Mouse (Mus musculus) forebrain, embryonic 11.5 days (tissue): ENCODE measurements around the gene Ssh3. TPM values are rescaled to one million over a fixed set of nuclear protein-coding genes. Genes with fewer than 3 reads are reported as not detected.

ENCODE experiments used
- ATAC-seq: fragments of 200-750 bp; cut with Nextera tagmentation; replicated peaks from 2 replicates; pipeline ENCODE4 v1.8.0; 2017; ENCODE audit warnings: moderate TSS enrichment; ENCODE audit not compliant: low FRiP score
- DNase-seq: peaks from one replicate; pipeline ENCODE4 v3.0.0-alpha.2; 2017; ENCODE audit warnings: low spot score
- H3K27ac ChIP-seq: fragments of 300-500 bp; sonication (generic); 2 replicates; pipeline ENCODE4 v1.5.1; 2014; ENCODE audit warnings: low read depth, low read length
- H3K27me3 ChIP-seq: fragments of 300-500 bp; sonication (generic); 2 replicates; pipeline ENCODE4 v1.6.1; 2014; ENCODE audit warnings: mild to moderate bottlenecking, low read length, mixed read lengths; ENCODE audit not compliant: control insufficient read depth, insufficient read depth
- H3K36me3 ChIP-seq: fragments of 300-500 bp; sonication (generic); 2 replicates; pipeline ENCODE4 v1.6.1; 2014; ENCODE audit warnings: mild to moderate bottlenecking, low read length, moderate library complexity, mixed read lengths; ENCODE audit not compliant: control insufficient read depth, insufficient read depth
- H3K4me1 ChIP-seq: fragments of 300-500 bp; sonication (generic); replicated peaks from 2 replicates; pipeline ENCODE4 v1.6.1; 2014; ENCODE audit warnings: low read length, mixed read lengths; ENCODE audit not compliant: control insufficient read depth, insufficient read depth
- H3K4me2 ChIP-seq: fragments of 300-500 bp; sonication (generic); 2 replicates; pipeline ENCODE4 v1.6.1; 2014; ENCODE audit warnings: low read depth, mild to moderate bottlenecking, low read length, moderate library complexity, mixed read lengths; ENCODE audit not compliant: severe bottlenecking
- H3K4me3 ChIP-seq: fragments of 300-500 bp; sonication (generic); 2 replicates; pipeline ENCODE4 v1.5.1; 2014; ENCODE audit warnings: low read depth, low read length
- H3K9ac ChIP-seq: fragments of 300-500 bp; sonication (generic); 2 replicates; pipeline ENCODE4 v1.6.1; 2014; ENCODE audit warnings: low read length
- H3K9me3 ChIP-seq: fragments of 300-500 bp; sonication (generic); 2 replicates; pipeline ENCODE4 v1.6.1; 2016; ENCODE audit warnings: low read length, mixed read lengths; ENCODE audit not compliant: control insufficient read depth
- WGBS: fragments of 180-500 bp; shearing (Covaris S2); extraction: QIAGEN DNeasy Blood & Tissue Kit; methylation state at CpG from one replicate; pipeline ENCODE4 v1.1.7; 2014; 5-methylcytosine and 5-hydroxymethylcytosine counted together
- microRNA-seq: library from miRNA; unstranded; fragments of <30 nt; microRNA quantifications from one replicate; pipeline ENCODE4, GENCODE M21; 2016; ENCODE audit not compliant: insufficient number of aligned reads
- polyA plus RNA-seq: library from polyadenylated mRNA; unstranded; fragments of >200 nt; fragmentation: Nextera tagmentation; extraction: Ambion mirVana; gene quantifications from 2 replicates; pipeline ENCODE4 v1.2.1, GENCODE M21; 2014

Ssh3 gene
- polyA plus RNA-seq, 1 experiment from 2014 or later: 3.3 TPM

GRCm38 (mm10) chr19:4214071-4214770, 54.8 kb downstream of the Ssh3 start, which contains the start of the genes Clcf1 and AC109138.7:
Gene Clcf1, plus strand, starts transcription at chr19:4214238.
Gene AC109138.7, plus strand, starts transcription at chr19:4214357.
- peaks cover 32% of the 10 kb centered on the region for H3K27me3 ChIP-seq
- peak within 1 kb of the TSS; percentile 77 for H3K9ac ChIP-seq
- peak within 1 kb of the TSS; percentile 99 for H3K4me2 ChIP-seq
- no peak within 1 kb of the TSS for H3K27ac ChIP-seq
- 1% methylated on average over 46 of the region's 49 CpGs for WGBS
- H3K4me3 ChIP-seq: peak within 1 kb of the TSS; percentile 57
- H3K9me3 ChIP-seq: no peaks in the 10 kb centered on the region
- DNase-seq (peak; percentile 71), ATAC-seq (peak; percentile 66)
- peaks cover 25% of the 10 kb centered on the region for H3K4me1 ChIP-seq
- H3K36me3 ChIP-seq: no peaks in the 10 kb centered on the region

- H3K27ac ChIP-seq: no peak overlapping the region
- WGBS: 4% methylated on average over 9 of the region's 9 CpGs
- DNase-seq (no peak), ATAC-seq (no peak)
- no peaks in the 10 kb centered on the region for H3K36me3 ChIP-seq
- no peak overlapping the region for H3K4me3 ChIP-seq
- peaks cover 32% of the 10 kb centered on the region for H3K27me3 ChIP-seq
- peak overlapping the region; percentile 99 for H3K4me2 ChIP-seq
- H3K9ac ChIP-seq: peak overlapping the region; percentile 77; the same call in 1 of the 2 replicates
- peaks cover 25% of the 10 kb centered on the region for H3K4me1 ChIP-seq
- H3K9me3 ChIP-seq: no peaks in the 10 kb centered on the region
Observed at GRCm38 (mm10) chr19:4213524-4213974, 55.4 kb downstream of the Ssh3 start.

- peak overlapping the region; percentile 7; the same call in 1 of the 2 replicates for H3K9ac ChIP-seq
- H3K4me1 ChIP-seq: peaks cover 23% of the 10 kb centered on the region
- no peak overlapping the region for H3K4me3 ChIP-seq
- no peak overlapping the region for H3K27ac ChIP-seq
- DNase-seq (no peak), ATAC-seq (no peak)
- no peak overlapping the region for H3K4me2 ChIP-seq
- WGBS: 18% methylated on average over 4 of the region's 4 CpGs
- peaks cover 31% of the 10 kb centered on the region for H3K27me3 ChIP-seq
- no peaks in the 10 kb centered on the region for H3K9me3 ChIP-seq
- H3K36me3 ChIP-seq: no peaks in the 10 kb centered on the region
Observed at GRCm38 (mm10) chr19:4211891-4212588, 56.9 kb downstream of the Ssh3 start.

Small RNA genes lying within 50 kb of the gene (microRNA-seq; reads per million reads assigned to microRNA genes)
- gene Gm26115 (not detected), gene Mir6985 (not detected)

Other genes starting within 250 kb of the Ssh3 start
- gene Gstp1, start 231.2 kb downstream of the Ssh3 start, polyA plus RNA-seq: 347 and 365 TPM in 2 replicates
- gene Gstp2, start 223.2 kb downstream of the Ssh3 start, polyA plus RNA-seq: 1.4 and 1.8 TPM in 2 replicates
- gene Gstp3, start 209.6 kb downstream of the Ssh3 start, polyA plus RNA-seq: not detected in 2 replicates
- gene Cabp2, start 187.6 kb downstream of the Ssh3 start, polyA plus RNA-seq: not detected in 2 replicates
- gene Cdk2ap2, start 172.0 kb downstream of the Ssh3 start, polyA plus RNA-seq: 73.6 and 83.9 TPM in 2 replicates
- 13.9 and 18.0 TPM in 2 replicates for gene Pitpnm1, start 169.2 kb downstream of the Ssh3 start, polyA plus RNA-seq
- gene Aip, start 143.3 kb downstream of the Ssh3 start, polyA plus RNA-seq: 52.3 and 59.0 TPM in 2 replicates
- gene Gpr152, start 129.4 kb downstream of the Ssh3 start, polyA plus RNA-seq: not detected in 2 replicates
- not detected in 2 replicates for gene Cabp4, start 125.1 kb downstream of the Ssh3 start, polyA plus RNA-seq
- gene Coro1b, start 120.6 kb downstream of the Ssh3 start, polyA plus RNA-seq: 119 and 128 TPM in 2 replicates
- 0.52 and 0.96 TPM in 2 replicates for gene Ptprcap, start 115.6 kb downstream of the Ssh3 start, polyA plus RNA-seq
- gene Rps6kb2, start 105.8 kb downstream of the Ssh3 start, polyA plus RNA-seq: 50.1 and 55.8 TPM in 2 replicates
- gene Carns1, start 93.7 kb downstream of the Ssh3 start, polyA plus RNA-seq: 3.1 and 3.2 TPM in 2 replicates
- gene Tbc1d10c, start 77.9 kb downstream of the Ssh3 start, polyA plus RNA-seq: 0.43 and 1.3 TPM in 2 replicates
- gene Ppp1ca, start 77.1 kb downstream of the Ssh3 start, polyA plus RNA-seq: 856 and 864 TPM in 2 replicates
- gene Rad9a, start 67.5 kb downstream of the Ssh3 start, polyA plus RNA-seq: 49.9 and 52.6 TPM in 2 replicates
- 1.0 and 1.8 TPM in 2 replicates for gene Clcf1, start 54.9 kb downstream of the Ssh3 start, polyA plus RNA-seq
- gene AC109138.7, start 54.8 kb downstream of the Ssh3 start, polyA plus RNA-seq: not detected in 2 replicates
- gene Pold4, start 37.3 kb downstream of the Ssh3 start, polyA plus RNA-seq: 8.0 and 8.8 TPM in 2 replicates
- gene Ankrd13d, start 14.0 kb upstream of the Ssh3 start, polyA plus RNA-seq: 9.5 and 12.1 TPM in 2 replicates
- gene Grk2, start 37.0 kb upstream of the Ssh3 start, polyA plus RNA-seq: 18.1 and 19.7 TPM in 2 replicates
- 57.9 and 60.8 TPM in 2 replicates for gene Kdm2a, start 129.1 kb upstream of the Ssh3 start, polyA plus RNA-seq
- 10.9 and 13.4 TPM in 2 replicates for gene Rhod, start 170.3 kb upstream of the Ssh3 start, polyA plus RNA-seq
- 1.1 and 1.7 TPM in 2 replicates for gene Syt12, start 208.3 kb upstream of the Ssh3 start, polyA plus RNA-seq
- gene 2010003K11Rik, start 229.4 kb upstream of the Ssh3 start, polyA plus RNA-seq: not detected in 2 replicates
- 18.5 and 19.3 TPM in 2 replicates for gene Pcx, start 241.3 kb upstream of the Ssh3 start, polyA plus RNA-seq